Mouse (Mus musculus): ENCODE measurements at regions not wholly inside any gene's neighbourhood (a gene's known extent, or its start where the extent isn't known, plus 50 kb on each side); places are given as distances from the start of the nearest gene placed in this dataset.

GRCm38 (mm10) chr5:64634008-64634407 lies 169.2 kb upstream of the Klf3 start:
- dilution Hi-C loops (cut with MboI; ENCODE audit: extremely low pct_ligation_motif_present, extremely low pct_unique_long_range_greater_than_20kb, low sequenced_read_pairs): no loop called here
- H3K27me3 ChIP-seq (replicated peaks): no peaks in the 10 kb centered on the region

GRCm38 (mm10) chr5:64634721-64635120 lies 168.5 kb upstream of the Klf3 start:
- H3K36me3 ChIP-seq (replicated peaks in 1 of 2; ENCODE audit: control insufficient read depth in 1 of 2, insufficient read depth in 1 of 2, low read length in 1 of 2): no peaks in the 10 kb centered on the region
- no peak overlapping the region for H3K4me3 ChIP-seq (replicated peaks in 1 of 3; ENCODE audit: low read depth in 2 of 3, low read length in 2 of 3, poor library complexity in 1 of 3)
- dilution Hi-C loops (cut with MboI; ENCODE audit: extremely low pct_ligation_motif_present, extremely low pct_unique_long_range_greater_than_20kb, low sequenced_read_pairs): no loop called here
- in situ Hi-C loops (cut with MboI; ENCODE audit: low pct_ligation_motif_present, low pct_unique_long_range_greater_than_20kb, low sequenced_read_pairs): no loop called here
- no peaks in the 10 kb centered on the region for H3K27me3 ChIP-seq (replicated peaks)
- no peak for TF ChIP-seq NRF1 (IDR thresholded peaks at IDR 0.05; ENCODE audit: low read depth, low read length)
- TF ChIP-seq PAX5 (IDR thresholded peaks at IDR 0.05; ENCODE audit: low read length): no peak
- no peak for TF ChIP-seq USF2 (conservative IDR thresholded peaks at IDR 0.05; ENCODE audit: low read depth, low read length)
- no peak for TF ChIP-seq ZKSCAN1 (IDR thresholded peaks at IDR 0.05; ENCODE audit: borderline replicate concordance, low read depth, low read length)
- TF ChIP-seq UBTF (IDR thresholded peaks at IDR 0.05; ENCODE audit: low read depth, low read length): no peak
- no peak for TF ChIP-seq TBP (conservative IDR thresholded peaks at IDR 0.05; ENCODE audit: low read depth, low read length)
- no peak for TF ChIP-seq CHD1 (IDR thresholded peaks at IDR 0.05; ENCODE audit: low read depth, low read length)
- no peak for TF ChIP-seq MXI1 (IDR thresholded peaks at IDR 0.05; ENCODE audit: low read depth, low read length)
- no peak for TF ChIP-seq POLR2AphosphoS2 (IDR thresholded peaks at IDR 0.05; ENCODE audit: low read depth, low read length)
- no peak for TF ChIP-seq SMC3 (IDR thresholded peaks at IDR 0.05; ENCODE audit: low read depth, low read length)
- TF ChIP-seq JUND (conservative IDR thresholded peaks at IDR 0.05; ENCODE audit: low read depth, low read length): no peak
- TF ChIP-seq CHD2 (IDR thresholded peaks at IDR 0.05; ENCODE audit: low read length): no peak
- TF ChIP-seq JUN (IDR thresholded peaks at IDR 0.05; ENCODE audit: insufficient read depth, low read depth, low read length): no peak
- no peak for TF ChIP-seq POLR2A (IDR thresholded peaks at IDR 0.05; ENCODE audit: low read depth, low read length)
- no peak for TF ChIP-seq MAFK (IDR thresholded peaks at IDR 0.05; ENCODE audit: insufficient replicate concordance, low read length)
- no peaks in the 10 kb centered on the region for H3K4me1 ChIP-seq (ENCODE audit: control insufficient read depth in 1 of 2, insufficient read depth in 2 of 2)
- H3K9me3 ChIP-seq (replicated peaks; ENCODE audit: low read length): no peaks in the 10 kb centered on the region
- H3K79me2 ChIP-seq (replicated peaks; ENCODE audit: control insufficient read depth, extremely low read depth, insufficient read depth, poor library complexity, severe bottlenecking): no peaks in the 10 kb centered on the region
- no peak overlapping the region for H3K9ac ChIP-seq (ENCODE audit: insufficient read depth, low read depth)
- H3K27ac ChIP-seq (ENCODE audit: insufficient read depth, low read depth): no peak overlapping the region
- DNase-seq (ENCODE audit: extremely low read depth): no peak
- H3K4me2 ChIP-seq (ENCODE audit: insufficient read depth, low read depth, poor library complexity, severe bottlenecking): no peak overlapping the region

More at GRCm38 (mm10) chr5:64634008-64634407, 169.2 kb upstream of the Klf3 start:
- no peak overlapping the region for H3K4me3 ChIP-seq (replicated peaks in 1 of 3; ENCODE audit: low read depth in 2 of 3, low read length in 2 of 3, poor library complexity in 1 of 3)
- no peak overlapping the region for H3K4me2 ChIP-seq (ENCODE audit: insufficient read depth, low read depth, poor library complexity, severe bottlenecking)
- no peak overlapping the region for H3K27ac ChIP-seq (ENCODE audit: insufficient read depth, low read depth)
- in situ Hi-C loops (cut with MboI; ENCODE audit: low pct_ligation_motif_present, low pct_unique_long_range_greater_than_20kb, low sequenced_read_pairs): no loop called here
- peaks cover 3 to 4% of the 10 kb centered on the region in 2 experiments; a peak in 2 of 4 replicates for H3K4me1 ChIP-seq (ENCODE audit: control insufficient read depth in 1 of 2, insufficient read depth in 2 of 2)
- DNase-seq (ENCODE audit: extremely low read depth): no peak
- no peak overlapping the region for H3K9ac ChIP-seq (ENCODE audit: insufficient read depth, low read depth)
- no peaks in the 10 kb centered on the region for H3K9me3 ChIP-seq (replicated peaks; ENCODE audit: low read length)
- TF ChIP-seq ZKSCAN1 (IDR thresholded peaks at IDR 0.05; ENCODE audit: borderline replicate concordance, low read depth, low read length): no peak
- TF ChIP-seq MXI1 (IDR thresholded peaks at IDR 0.05; ENCODE audit: low read depth, low read length): no peak
- TF ChIP-seq POLR2AphosphoS2 (IDR thresholded peaks at IDR 0.05; ENCODE audit: low read depth, low read length): no peak
- TF ChIP-seq UBTF (IDR thresholded peaks at IDR 0.05; ENCODE audit: low read depth, low read length): no peak
- no peak for TF ChIP-seq ELF1 (IDR thresholded peaks at IDR 0.05; ENCODE audit: low read depth, low read length)
- TF ChIP-seq USF1 (IDR thresholded peaks at IDR 0.05; ENCODE audit: low read depth, low read length): no peak
- TF ChIP-seq HCFC1 (IDR thresholded peaks at IDR 0.05; ENCODE audit: low read depth, low read length): no peak
- no peak for TF ChIP-seq JUND (conservative IDR thresholded peaks at IDR 0.05; ENCODE audit: low read depth, low read length)
- no peak for TF ChIP-seq JUN (IDR thresholded peaks at IDR 0.05; ENCODE audit: insufficient read depth, low read depth, low read length)
- no peak for TF ChIP-seq TCF12 (IDR thresholded peaks at IDR 0.05; ENCODE audit: low read depth, low read length)
- TF ChIP-seq MAZ (IDR thresholded peaks at IDR 0.05; ENCODE audit: low read depth, low read length): no peak
- no peak for TF ChIP-seq MEF2A (IDR thresholded peaks at IDR 0.05; ENCODE audit: borderline replicate concordance, low read depth, low read length)
- TF ChIP-seq NRF1 (IDR thresholded peaks at IDR 0.05; ENCODE audit: low read depth, low read length): no peak
- no peak for TF ChIP-seq USF2 (conservative IDR thresholded peaks at IDR 0.05; ENCODE audit: low read depth, low read length)
- TF ChIP-seq CHD2 (IDR thresholded peaks at IDR 0.05; ENCODE audit: low read length): no peak
- TF ChIP-seq SIN3A (IDR thresholded peaks at IDR 0.05; ENCODE audit: low read length): no peak
- TF ChIP-seq CTCF (conservative IDR thresholded peaks at IDR 0.05 in 1 of 2, IDR thresholded peaks at IDR 0.05 in 1 of 2; ENCODE audit: low read depth in 2 of 2, low read length in 2 of 2): no peak
- TF ChIP-seq MYC (IDR thresholded peaks at IDR 0.05; ENCODE audit: low read depth, low read length): no peak
- H3K79me2 ChIP-seq (replicated peaks; ENCODE audit: control insufficient read depth, extremely low read depth, insufficient read depth, poor library complexity, severe bottlenecking): no peaks in the 10 kb centered on the region
- H3K36me3 ChIP-seq (replicated peaks in 1 of 2; ENCODE audit: control insufficient read depth in 1 of 2, insufficient read depth in 1 of 2, low read length in 1 of 2): no peaks in the 10 kb centered on the region

Data from CH12.LX (cell line).